In the genomic region with DNA sequence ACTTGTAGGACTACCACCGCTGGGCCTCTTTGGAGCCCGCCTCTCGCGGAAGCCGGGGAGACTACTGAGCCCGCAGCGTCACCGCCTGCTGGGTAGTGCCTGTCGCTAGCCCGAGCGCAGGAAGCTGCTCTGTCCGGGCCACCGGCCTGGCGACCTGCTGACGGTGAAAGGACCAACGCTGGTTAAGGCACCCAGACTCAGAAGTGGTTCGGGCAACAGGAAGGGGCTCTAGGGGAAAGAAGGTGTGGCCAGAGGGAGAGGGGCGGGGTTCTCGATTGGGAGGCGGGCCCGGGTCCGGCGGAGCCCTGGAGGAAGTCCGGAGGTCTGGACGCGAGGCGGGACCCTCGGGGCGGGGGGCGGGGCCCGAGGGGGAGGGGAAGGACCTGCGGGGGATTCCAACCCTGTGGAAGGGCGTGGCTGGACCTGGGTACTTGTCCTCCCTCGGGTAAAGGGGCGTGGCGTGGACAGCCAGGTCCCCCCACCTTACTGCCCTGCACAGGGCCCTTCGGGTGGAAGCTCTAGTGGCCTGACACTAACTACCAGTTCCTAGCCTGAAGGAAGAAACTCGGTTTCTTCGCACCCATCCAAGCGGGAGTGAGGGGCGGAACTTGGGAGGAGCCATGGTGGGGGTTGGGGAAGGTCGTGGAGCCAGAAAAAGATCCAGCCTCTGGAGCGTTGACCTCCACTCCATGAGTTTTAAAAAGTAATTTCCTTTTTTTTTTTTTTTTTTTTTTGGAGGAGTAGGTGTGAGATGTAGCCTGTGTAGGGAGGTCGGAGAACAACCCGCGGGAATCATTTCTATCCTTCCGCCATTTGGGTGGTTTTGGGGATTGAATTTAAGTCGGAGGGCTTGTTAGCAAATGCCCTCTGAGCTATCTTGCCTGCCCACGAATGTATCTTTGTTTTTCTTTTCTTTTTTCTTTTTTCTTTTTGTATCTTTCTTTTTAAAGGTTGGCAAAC, we compare ENCODE assay signal across 7 mouse cellular contexts. TPM values are rescaled to one million over a fixed set of nuclear protein-coding genes. Genes with fewer than 3 reads are reported as not detected.
DNase-seq lines count a peak whose midpoint lies in the region; ATAC-seq and TF ChIP-seq lines count a peak whose summit lies in the region.

No protein-coding gene starts in this region.

- H3K9ac ChIP-seq in midbrain, postnatal 0 days (replicated peaks; ENCODE audit: low read length, poor library complexity, severe bottlenecking), result peak overlapping the region; percentile 64

- peaks cover 59% of the 10 kb centered on the region for H3K4me1 ChIP-seq in embryonic facial prominence, embryonic 10.5 days
- peaks cover 9% of the 10 kb centered on the region for H3K4me1 ChIP-seq in midbrain, postnatal 0 days (ENCODE audit: insufficient read depth, low read length)

- peak; percentile 92 to 95 for DNase-seq in adrenal gland, postnatal 36 days
- peak; percentile 98 for DNase-seq in embryonic facial prominence, embryonic 10.5 days (ENCODE audit: low spot score)
- DNase-seq in heart, adult 11 months, result peak; percentile 99
- DNase-seq in kidney, adult 11 months, result peak; percentile 90
- peak; percentile 92 for DNase-seq in liver
- peak; percentile 67 for DNase-seq in midbrain, postnatal 0 days (ENCODE audit: low spot score)
- peak; percentile 89 for DNase-seq in spleen, postnatal 36 days (ENCODE audit: low spot score in 2 of 2)

- WGBS in embryonic facial prominence, embryonic 10.5 days, result 2% methylated on average over 49 of the region's 49 CpGs
- WGBS in midbrain, postnatal 0 days, result 2% methylated on average over 34 of the region's 49 CpGs

- peak overlapping the region; percentile 98 for H3K4me2 ChIP-seq in midbrain, postnatal 0 days (ENCODE audit: low read depth, low read length, poor library complexity, severe bottlenecking)

- no peak for TF ChIP-seq CTCF in midbrain, postnatal 0 days (IDR thresholded peaks at IDR 0.05)

- no peaks in the 10 kb centered on the region for H3K9me3 ChIP-seq in embryonic facial prominence, embryonic 10.5 days
- no peaks in the 10 kb centered on the region for H3K9me3 ChIP-seq in midbrain, postnatal 0 days (ENCODE audit: low read length)

- H3K4me3 ChIP-seq in embryonic facial prominence, embryonic 10.5 days, result peak overlapping the region; percentile 65
- H3K4me3 ChIP-seq in midbrain, postnatal 0 days (ENCODE audit: low read depth, low read length), result peak overlapping the region; percentile 55

- H3K27me3 ChIP-seq in embryonic facial prominence, embryonic 10.5 days (replicated peaks; ENCODE audit: low read depth, poor library complexity, severe bottlenecking), result 0 out of 2 replicates have a peak, but pooled peaks cover 3% of the 10 kb centered on the region
- H3K27me3 ChIP-seq in midbrain, postnatal 0 days (ENCODE audit: insufficient read depth, low read length), result no peaks in the 10 kb centered on the region

- peak; percentile 73 for ATAC-seq in midbrain, postnatal 0 days (ENCODE audit: low FRiP score)

- H3K36me3 ChIP-seq in embryonic facial prominence, embryonic 10.5 days (replicated peaks), result no peaks in the 10 kb centered on the region
- H3K36me3 ChIP-seq in midbrain, postnatal 0 days (ENCODE audit: insufficient read depth, low read length), result no peaks in the 10 kb centered on the region

- H3K27ac ChIP-seq in embryonic facial prominence, embryonic 10.5 days (replicated peaks), result peak overlapping the region; percentile 89
- peak overlapping the region; percentile 59; the same call in 1 of the 2 replicates for H3K27ac ChIP-seq in midbrain, postnatal 0 days (ENCODE audit: low read depth, low read length)

RNA-seq across cellular contexts. Expression of a gene that starts 9.9 kb away (rescaled TPM):
- total RNA-seq in adrenal gland, postnatal 36 days (2021), result not detected
- polyA plus RNA-seq in embryonic facial prominence, embryonic 10.5 days (2016; fragmentation: Nextera tagmentation; extraction: Ambion mirVana), result not detected in 2 replicates
- total RNA-seq in midbrain, postnatal 0 days (2014; rRNA removed), result 2.2 TPM in 1 of 2 replicates, not detected in the other
- polyA plus RNA-seq in midbrain, postnatal 0 days (2015; fragmentation: Nextera tagmentation; extraction: Ambion mirVana), result 4.3 and 5.4 TPM in 2 replicates

RNA-seq across cellular contexts. Expression of a gene that starts 10.1 kb away (rescaled TPM):
- not detected for total RNA-seq in adrenal gland, postnatal 36 days (2021)
- polyA plus RNA-seq in embryonic facial prominence, embryonic 10.5 days (2016; fragmentation: Nextera tagmentation; extraction: Ambion mirVana), result not detected in 2 replicates
- 0.16 and 2.5 TPM in 2 replicates for total RNA-seq in midbrain, postnatal 0 days (2014; rRNA removed)
- 1.7 and 1.8 TPM in 2 replicates for polyA plus RNA-seq in midbrain, postnatal 0 days (2015; fragmentation: Nextera tagmentation; extraction: Ambion mirVana)

RNA-seq across cellular contexts. Expression of a gene that starts 12.5 kb away (rescaled TPM):
- total RNA-seq in adrenal gland, postnatal 36 days (2021), result 10 to 100 TPM; 53.0 to 56.9 TPM
- 1,428 and 1,442 TPM in 2 replicates for polyA plus RNA-seq in embryonic facial prominence, embryonic 10.5 days (2016; fragmentation: Nextera tagmentation; extraction: Ambion mirVana)
- 1,529 and 1,586 TPM in 2 replicates for total RNA-seq in midbrain, postnatal 0 days (2014; rRNA removed)
- polyA plus RNA-seq in midbrain, postnatal 0 days (2015; fragmentation: Nextera tagmentation; extraction: Ambion mirVana), result 1,678 and 1,776 TPM in 2 replicates

RNA-seq across cellular contexts. Expression of a gene that starts 39.5 kb away (rescaled TPM):
- total RNA-seq in adrenal gland, postnatal 36 days (2021), result 10 to 100 TPM; 58.1 to 69.5 TPM
- polyA plus RNA-seq in embryonic facial prominence, embryonic 10.5 days (2016; fragmentation: Nextera tagmentation; extraction: Ambion mirVana), result 19.7 and 21.5 TPM in 2 replicates
- total RNA-seq in midbrain, postnatal 0 days (2014; rRNA removed), result 53.7 and 58.9 TPM in 2 replicates
- 27.0 and 27.1 TPM in 2 replicates for polyA plus RNA-seq in midbrain, postnatal 0 days (2015; fragmentation: Nextera tagmentation; extraction: Ambion mirVana)

RNA-seq across cellular contexts. Expression of a gene that starts 41.6 kb away (rescaled TPM):
- 10 to 100 TPM; 49.2 to 59.8 TPM for total RNA-seq in adrenal gland, postnatal 36 days (2021)
- polyA plus RNA-seq in embryonic facial prominence, embryonic 10.5 days (2016; fragmentation: Nextera tagmentation; extraction: Ambion mirVana), result 302 and 304 TPM in 2 replicates
- 28.3 and 31.2 TPM in 2 replicates for total RNA-seq in midbrain, postnatal 0 days (2014; rRNA removed)
- polyA plus RNA-seq in midbrain, postnatal 0 days (2015; fragmentation: Nextera tagmentation; extraction: Ambion mirVana), result 48.4 and 48.9 TPM in 2 replicates

Comparison
In these comparisons a context has a peak if more than half of its experiments do, and no peak if none do; other contexts are left out.
1. Peak in every context shown above with its lines: DNase-seq, ATAC-seq, H3K4me3 ChIP-seq and H3K27ac ChIP-seq.
2. RNA of a gene that starts 12.5 kb away (total RNA-seq): 1,529 to 1,586 TPM in midbrain, postnatal 0 days; 53.0 to 56.9 TPM in adrenal gland, postnatal 36 days; every median in the first group is over 10 times any median in the second.